Mouse (Mus musculus): ENCODE measurements around the gene Mymx. TPM values are rescaled to one million over a fixed set of nuclear protein-coding genes. Genes with fewer than 3 reads are reported as not detected.
"Not testable (repeated sequence)": the region's sequence is repeated elsewhere in the genome, so short reads cannot be mapped to it uniquely, and the experiment has no call there.

Gene Mymx
- polyA plus RNA-seq (2012; rRNA removed), result 0.31 and 0.84 TPM in 2 replicates

- no peak for DNase-seq (ENCODE audit: low spot score)
These were observed at the start of gene Mymx for GRCm38 (mm10) chr17:45601877-45602304. TSS of gene Mymx (minus strand) at chr17:45602102.

- DNase-seq (ENCODE audit: low spot score), result no peak
These were observed 42.3 kb upstream of the Mymx start for GRCm38 (mm10) chr17:45644185-45644584.

DNA sequence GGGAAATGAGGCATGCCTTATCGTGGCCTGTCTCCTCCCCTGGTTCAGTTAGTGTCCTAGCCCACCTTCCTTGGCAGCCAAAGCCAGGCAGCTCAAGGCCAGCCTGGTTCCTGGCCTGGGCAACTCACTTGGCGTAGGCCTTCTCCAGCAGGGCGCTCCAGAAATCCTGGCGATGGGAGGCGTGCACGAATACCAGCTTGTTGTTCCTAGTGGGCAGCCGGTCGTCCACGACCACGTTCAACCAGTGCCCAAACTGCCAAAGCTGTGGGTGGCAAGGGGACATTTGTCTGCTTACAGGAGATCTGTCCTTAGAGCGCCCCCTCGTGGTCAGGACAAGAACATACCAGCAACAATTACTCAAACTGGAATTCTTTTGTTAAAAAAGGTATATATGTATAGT, 40.8 kb upstream of the Mymx start:
- DNase-seq (ENCODE audit: low spot score), result peak; percentile 68

GRCm38 (mm10) chr17:45641981-45642380, 40.1 kb upstream of the Mymx start:
- no peak for DNase-seq (ENCODE audit: low spot score)

DNA sequence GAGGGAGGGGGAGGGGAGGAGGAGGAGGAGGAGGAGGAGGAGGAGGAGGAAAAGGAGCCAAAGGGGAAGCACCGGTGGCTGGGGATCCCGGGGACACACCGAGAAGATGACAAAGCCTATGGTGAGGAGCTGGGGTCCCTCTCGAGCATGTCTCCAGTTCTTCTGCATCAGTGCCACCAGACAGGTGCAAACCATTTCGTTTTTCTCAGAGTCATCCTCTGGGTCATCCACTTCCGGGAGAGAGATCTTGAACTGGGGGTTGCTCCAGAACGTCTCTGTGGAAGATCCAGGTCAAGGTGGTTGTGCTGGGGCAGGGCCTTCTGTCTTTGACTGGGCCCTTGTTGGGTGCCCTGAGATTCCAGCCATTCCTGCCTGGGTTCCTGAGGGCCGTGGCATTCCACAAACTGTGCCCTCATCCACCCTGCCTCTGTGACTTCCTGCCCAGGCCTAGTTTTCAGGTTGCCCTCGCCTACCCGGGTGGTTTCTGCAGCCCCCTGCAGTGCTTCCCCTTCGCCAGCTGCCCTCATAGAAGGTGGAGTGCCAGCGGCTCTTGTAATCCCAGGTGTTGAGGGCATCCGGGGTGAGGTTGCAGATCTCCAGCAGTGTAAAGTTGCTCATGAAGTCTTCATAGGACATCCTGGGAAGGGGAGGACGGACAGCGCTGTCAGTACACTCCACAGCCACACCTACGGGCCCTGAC, 36.8 kb upstream of the Mymx start:
- DNase-seq (ENCODE audit: low spot score), result no peak

DNA sequence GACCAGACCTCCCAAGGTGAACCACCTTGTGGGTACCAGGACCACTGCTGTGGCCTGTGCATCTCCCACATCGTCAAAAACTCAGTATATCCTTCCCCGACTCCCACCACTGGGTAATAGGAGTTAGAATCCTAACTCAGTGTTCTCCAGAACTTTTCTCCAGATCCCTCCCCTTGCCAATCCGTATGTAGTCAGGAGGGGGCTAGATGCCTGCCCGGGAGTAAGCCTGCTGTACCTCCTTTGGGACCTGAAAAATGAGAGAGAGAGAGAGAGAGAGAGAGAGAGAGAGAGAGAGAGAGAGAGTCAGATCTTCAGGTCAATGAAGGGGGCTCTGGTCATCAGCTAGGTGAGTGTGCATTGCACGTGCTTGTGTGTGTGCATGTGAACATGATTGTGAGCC, 32.1 kb upstream of the Mymx start:
- DNase-seq (ENCODE audit: low spot score), result no peak

- no peak for DNase-seq (ENCODE audit: low spot score)
These were observed 30.0 kb upstream of the Mymx start for GRCm38 (mm10) chr17:45631940-45632339.

DNA sequence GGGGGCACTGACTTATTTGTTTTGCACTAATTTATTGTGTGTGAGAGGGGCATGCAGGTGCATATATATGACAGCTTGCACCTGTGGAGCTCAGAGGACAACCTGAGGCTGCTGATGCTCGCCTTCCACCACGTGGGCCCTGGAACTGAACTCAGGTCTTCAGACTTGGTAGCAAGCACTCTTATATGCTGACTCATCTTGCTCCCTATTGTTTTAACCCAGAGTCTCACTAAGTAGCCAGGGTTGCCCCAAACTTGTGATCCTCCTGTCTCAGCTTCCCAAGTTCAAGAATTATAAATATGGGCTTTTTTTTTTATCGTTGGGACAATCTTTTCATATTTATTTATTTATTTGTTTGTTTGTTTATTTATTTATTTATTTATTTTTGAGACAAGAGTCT, 29.1 kb upstream of the Mymx start:
- DNase-seq (ENCODE audit: low spot score), result no peak

GRCm38 (mm10) chr17:45629861-45630694, 28.2 kb upstream of the Mymx start:
- DNase-seq (ENCODE audit: low spot score), result peak; percentile 44

GRCm38 (mm10) chr17:45628885-45629855, 27.3 kb upstream of the Mymx start:
- DNase-seq (ENCODE audit: low spot score), result no peak

DNA sequence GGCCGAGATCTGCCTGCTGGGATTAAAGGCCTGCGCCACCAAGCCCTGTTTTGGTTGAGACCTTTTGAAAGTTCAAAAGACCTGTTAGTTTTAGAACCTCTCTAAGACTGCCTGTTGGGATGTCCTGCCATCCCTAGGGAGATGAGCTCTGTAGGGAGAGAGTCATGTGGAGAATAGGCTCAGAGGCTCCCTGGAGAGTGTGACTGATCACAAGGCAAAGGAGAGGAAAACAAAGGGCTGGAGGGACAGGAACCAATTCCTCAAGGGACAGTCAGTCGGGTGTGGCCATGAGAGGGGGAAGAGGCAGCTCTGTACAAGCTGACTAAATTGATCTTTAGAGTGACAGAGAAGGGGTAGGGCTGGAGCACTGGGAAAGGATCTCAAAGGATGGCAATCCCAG, 26.3 kb upstream of the Mymx start:
- DNase-seq (ENCODE audit: low spot score), result no peak

DNA sequence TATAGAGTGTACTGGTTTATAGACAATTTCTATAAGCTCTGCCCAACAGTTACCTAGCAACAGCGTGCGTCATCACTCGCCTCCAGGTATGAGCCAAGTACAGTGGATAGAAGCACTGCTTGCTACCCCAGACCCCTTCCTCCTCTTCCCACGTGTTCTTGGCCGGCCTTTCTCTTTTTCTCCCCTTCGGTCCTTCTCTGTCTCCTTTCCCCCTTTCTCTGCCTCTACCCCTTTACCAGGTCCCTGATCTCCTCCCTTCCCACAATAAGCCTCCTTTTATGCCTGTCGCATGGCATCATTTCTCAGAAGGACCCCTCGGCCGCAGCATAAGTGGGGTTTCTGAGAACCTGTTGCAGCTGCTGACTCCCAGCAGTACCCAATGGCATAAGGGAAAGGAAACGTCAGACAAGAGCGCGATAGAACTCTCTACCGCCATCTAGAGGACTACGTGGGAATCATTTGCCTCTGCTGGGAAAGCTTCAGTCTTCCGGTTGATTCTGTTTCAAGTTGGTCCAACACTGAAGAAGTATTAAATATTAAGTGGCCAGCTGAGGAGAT, 24.8 kb upstream of the Mymx start:
- no peak for DNase-seq (ENCODE audit: low spot score)

GRCm38 (mm10) chr17:45623425-45623824, 21.5 kb upstream of the Mymx start:
- DNase-seq (ENCODE audit: low spot score), result not testable (repeated sequence)

- no peak for DNase-seq (ENCODE audit: low spot score)
These were observed 17.7 kb upstream of the Mymx start for GRCm38 (mm10) chr17:45619386-45620256.

DNA sequence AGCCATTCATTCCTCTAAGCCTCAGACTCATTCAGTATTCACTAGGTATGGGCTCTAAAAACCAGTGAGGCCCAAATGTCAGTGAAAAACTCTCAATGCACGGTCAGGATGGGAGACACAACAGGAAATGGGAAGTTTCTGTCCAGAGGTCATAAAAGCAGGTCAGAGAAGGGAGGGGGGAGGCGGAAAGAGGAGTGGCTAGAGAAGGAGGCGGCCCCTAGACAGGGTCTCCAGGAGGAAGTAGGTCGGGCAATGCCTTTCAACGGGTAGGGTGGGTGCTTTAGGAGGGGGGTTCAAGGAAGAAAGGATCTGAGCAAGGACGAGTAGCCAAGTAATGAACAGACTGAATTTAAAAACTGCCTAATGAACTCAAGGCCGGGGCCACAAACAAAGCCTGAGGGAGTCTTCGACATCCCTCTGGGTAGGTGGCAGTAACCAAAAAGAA, 17.1 kb upstream of the Mymx start:
- DNase-seq (ENCODE audit: low spot score), result no peak

- no peak for DNase-seq (ENCODE audit: low spot score)
These were observed 15.8 kb upstream of the Mymx start for GRCm38 (mm10) chr17:45617655-45618054.

DNA sequence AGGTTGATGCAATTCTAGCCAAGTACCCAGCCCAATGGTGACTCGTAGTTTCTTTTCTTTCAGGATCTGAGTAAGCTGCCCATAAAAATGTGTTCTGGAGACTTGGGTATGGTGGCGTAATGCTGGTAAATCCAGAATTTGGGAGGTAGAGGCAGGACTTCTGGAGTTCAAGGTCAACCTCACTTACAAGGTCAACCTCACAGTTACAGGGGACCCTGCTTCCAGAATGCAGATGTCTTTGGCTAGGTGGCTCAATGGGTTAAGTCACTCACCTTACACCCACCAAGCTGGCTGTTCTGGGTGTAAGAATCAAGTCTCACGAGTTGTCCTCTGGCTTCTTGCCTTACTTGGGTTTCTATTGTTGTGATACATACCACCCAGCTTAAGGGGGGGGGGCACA, 14.8 kb upstream of the Mymx start:
- no peak for DNase-seq (ENCODE audit: low spot score)

- no peak for DNase-seq (ENCODE audit: low spot score)
These were observed 14.2 kb upstream of the Mymx start for GRCm38 (mm10) chr17:45616046-45616650.

DNA sequence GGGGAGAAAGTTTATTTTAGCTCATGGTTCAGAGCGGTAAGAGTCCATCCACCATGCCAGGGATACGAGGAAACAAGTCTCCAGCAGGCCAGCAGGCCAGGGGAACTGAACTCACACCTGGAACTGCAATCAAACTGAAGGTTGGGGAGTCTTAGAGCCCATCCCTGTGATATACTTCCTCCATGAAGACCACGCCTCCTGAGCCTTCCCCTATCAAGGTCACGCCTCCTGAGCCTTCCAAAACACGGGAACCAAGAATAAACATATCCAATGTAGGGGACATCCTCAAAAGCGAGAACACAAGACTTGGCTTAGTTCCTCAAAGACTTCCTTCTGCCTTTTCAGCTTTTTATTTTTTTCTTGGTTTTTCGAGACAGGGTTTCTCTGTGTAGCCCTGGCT, 11.0 kb upstream of the Mymx start:
- no peak for DNase-seq (ENCODE audit: low spot score)

DNA sequence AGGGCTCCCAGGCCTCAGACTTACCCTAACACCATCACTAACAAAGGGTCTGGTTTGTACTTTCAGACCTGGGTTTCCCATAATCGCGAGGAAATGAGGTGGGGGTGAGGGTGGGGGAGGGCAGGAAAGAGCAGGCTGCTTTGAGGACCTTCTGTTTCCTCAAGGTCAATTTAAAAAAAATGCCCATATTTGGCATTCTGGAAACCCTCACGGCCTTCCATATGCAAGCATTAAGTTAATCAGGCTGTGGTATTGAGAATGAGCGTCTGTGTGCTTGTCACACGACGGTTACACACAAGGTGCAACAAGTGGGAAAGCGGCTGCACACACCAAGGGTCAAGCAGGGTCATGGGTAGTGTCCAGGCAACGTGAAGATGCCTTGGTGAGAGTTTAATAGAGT, 10.1 kb upstream of the Mymx start:
- no peak for DNase-seq (ENCODE audit: low spot score)
